Mouse (Mus musculus) gastrocnemius, postnatal 4 days (tissue): Measurements from ENCODE around the gene Mxi1. TPM values are rescaled to one million over a fixed set of nuclear protein-coding genes. Genes with fewer than 3 reads are reported as not detected.

ENCODE experiments used
- DNase-seq, 2 experiments: peaks; one replicate each; pipeline ENCODE4 v3.0.0; 2021 to 2022; ENCODE audit warnings: low spot score in 2 of 2, mixed read lengths in 2 of 2
- total RNA-seq, 2 experiments: library from RNA; stranded (reverse); gene quantifications; 2 replicates each; pipeline ENCODE4 v1.2.3; 2021

The Mxi1 gene
- total RNA-seq, 2 experiments from 2014 or later = 27.0 to 28.4 TPM

GRCm38 (mm10) chr19:53299156-53299828 is 11.0 kb upstream of the Mxi1 start:
- no peak for DNase-seq

DNA sequence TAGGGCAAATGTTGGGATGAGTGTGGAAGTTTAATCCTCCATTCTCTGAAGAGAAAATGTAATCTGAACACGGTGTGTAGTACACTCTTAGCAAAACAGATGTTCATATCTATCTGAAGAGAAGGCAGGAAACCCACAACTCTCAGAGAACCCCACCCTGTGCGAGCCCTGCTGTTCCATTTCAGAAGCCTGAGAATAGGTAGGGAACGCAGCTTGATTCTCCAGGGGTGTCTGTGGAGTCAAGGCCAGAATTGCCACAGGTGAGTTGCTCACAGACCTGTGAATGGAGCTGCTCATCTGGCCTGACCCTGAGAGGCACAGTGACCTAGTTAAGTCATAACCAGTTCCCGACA is 10.5 kb upstream of the Mxi1 start:
- no peak for DNase-seq

DNA sequence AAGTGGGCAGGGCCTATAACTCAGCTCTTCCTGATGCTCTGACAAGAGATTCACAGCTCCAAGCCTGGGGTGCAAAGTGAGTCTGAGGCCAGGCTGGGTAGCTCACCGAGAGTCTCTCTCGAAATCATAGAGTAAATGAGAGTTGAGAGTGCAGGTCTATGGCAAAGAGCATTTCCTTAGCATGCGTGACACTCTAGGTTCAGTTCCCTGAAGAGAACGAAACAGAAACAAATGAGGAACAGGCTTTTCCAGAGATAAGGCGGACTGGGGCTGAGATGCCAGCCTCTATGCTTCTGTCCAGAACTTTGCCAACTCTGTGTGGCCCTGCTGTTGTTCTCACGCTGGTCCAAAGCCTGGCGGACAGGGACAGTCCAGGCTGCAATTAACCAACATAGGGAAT is 6.9 kb upstream of the Mxi1 start:
- DNase-seq = no peak

GRCm38 (mm10) chr19:53305621-53306020 is 4.7 kb upstream of the Mxi1 start:
- DNase-seq = no peak

DNA sequence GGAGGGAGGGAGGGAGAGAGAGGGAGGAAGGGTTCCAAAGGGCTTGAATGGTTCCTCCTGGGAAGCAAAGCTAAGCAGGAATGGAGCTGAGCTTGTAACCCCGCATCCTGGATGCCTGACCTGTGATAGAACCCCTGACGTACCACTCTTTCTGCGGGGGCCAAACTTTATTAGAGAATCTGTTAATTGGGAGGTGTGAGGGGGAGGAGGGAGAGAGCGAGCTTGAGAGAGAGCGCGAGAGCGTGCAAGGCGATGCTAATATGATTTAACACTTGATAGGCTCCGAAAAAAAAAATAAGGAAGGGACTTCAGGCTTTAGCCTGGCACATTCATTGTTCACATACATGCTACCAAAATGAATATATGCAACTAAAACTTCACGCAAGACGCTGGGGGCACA is 3.6 kb upstream of the Mxi1 start:
- DNase-seq = no peak

- DNase-seq = no peak
These were observed 3.1 kb upstream of the Mxi1 start for GRCm38 (mm10) chr19:53307219-53307618.

DNA sequence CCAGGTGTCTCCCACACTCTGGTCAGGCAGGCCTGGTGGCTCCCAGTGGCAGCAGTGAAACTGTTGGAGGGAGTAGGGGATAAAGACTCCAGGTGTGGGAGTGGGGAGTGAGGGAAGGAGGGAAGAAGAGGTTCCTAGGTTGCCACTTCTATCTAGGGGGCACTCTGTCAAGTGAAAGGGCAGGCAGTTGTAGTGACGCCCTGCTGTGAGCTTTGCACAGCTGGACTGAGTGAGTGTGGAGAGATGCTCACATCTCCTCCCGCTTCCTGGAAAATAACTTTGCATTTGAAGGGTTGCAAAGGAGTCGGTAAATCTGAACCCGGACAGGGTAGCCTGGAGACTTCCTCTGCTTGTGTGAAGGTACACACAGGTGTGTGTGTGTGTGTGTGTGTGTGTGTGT is 687 bp upstream of the Mxi1 start:
- no peak for DNase-seq

- peak in 1 of 2 experiments; percentile 42 for DNase-seq
These were observed 629 bp downstream of the Mxi1 start for GRCm38 (mm10) chr19:53310771-53311523.

DNA sequence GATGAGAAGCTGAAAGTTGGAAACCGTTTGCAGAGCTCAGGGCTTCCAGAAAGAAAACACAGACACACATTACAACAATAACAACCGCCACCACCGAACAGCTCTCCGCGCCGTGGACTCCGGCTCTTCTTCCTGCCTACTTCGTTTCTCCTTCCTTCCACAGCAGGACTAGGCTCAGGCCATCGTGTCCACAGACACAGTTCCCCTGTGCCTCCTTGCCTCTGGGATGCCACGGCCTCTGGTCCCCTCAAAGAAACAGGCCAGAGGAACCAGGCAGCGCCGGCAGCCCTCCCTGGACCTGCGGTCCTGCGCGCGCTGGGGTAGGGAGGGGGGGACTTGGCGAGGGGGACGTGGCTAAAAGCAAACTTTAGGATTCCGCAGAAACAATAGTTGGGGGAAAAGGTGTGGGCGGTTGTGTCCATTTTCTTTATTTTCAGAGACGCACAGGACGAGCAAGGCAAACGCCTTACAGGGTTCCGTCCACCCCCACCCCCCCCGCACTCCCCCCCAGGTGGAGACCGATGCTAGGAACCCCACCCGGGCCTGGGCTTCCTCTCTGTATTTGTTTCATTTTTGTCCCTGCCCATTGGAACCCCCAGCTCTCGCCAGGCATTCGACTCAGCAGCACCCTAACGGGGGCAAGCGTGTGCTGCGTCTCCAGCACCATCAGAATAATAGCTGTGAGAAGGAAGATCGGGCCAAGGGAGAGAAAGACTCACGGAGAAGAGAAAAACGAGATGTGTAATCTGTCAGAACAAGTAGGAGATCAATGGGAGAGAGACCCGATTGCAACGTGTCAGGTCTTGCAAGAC is 1.4 kb downstream of the Mxi1 start:
- peak in 1 of 2 experiments; percentile 49 for DNase-seq

- DNase-seq = peak in 1 of 2 experiments; percentile 64
These were observed 2.1 kb downstream of the Mxi1 start for GRCm38 (mm10) chr19:53312336-53312871.

- DNase-seq = peak; percentile 69 to 82
These were observed 2.8 kb downstream of the Mxi1 start for GRCm38 (mm10) chr19:53312951-53313683.

DNA sequence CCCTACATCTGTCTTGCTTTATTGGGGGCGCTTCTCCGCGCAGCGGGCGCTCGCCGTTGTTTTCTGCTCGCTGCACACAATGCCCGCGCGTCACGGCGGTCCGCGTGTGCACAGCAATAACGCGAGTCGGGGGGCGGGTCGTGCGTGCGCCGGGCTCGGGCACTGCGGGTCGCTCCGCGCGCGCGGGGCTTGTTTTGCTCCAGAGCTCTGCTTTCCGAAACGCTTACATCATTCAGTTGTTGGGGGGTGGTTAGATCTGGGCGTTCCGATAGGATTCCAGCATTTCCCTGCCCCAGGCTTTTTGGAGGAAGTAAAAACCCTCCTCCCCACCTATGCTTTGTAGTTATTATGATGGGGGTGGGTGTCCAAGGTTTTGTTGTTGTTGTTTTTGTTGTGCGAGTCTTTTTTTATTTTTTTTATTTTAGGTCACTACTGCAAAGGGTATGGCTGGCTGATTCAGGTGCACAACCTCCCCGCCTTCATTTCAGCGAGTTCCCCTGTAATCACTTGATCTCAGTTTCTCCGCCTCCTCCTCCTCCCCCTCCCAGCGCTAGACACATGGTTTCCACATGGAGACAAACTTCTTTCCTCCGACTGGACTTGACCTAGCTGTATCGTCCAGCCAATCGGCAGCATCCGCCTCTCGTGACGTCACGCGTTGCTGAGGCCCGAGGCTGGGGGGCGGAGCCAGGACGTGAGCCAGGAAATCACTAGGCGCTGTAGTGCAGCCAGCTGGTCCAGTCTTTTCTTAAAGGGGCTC is 3.5 kb downstream of the Mxi1 start:
- peak; percentile 96 to 99 for DNase-seq

- no peak for DNase-seq
These were observed 4.4 kb downstream of the Mxi1 start for GRCm38 (mm10) chr19:53314530-53315208.

DNA sequence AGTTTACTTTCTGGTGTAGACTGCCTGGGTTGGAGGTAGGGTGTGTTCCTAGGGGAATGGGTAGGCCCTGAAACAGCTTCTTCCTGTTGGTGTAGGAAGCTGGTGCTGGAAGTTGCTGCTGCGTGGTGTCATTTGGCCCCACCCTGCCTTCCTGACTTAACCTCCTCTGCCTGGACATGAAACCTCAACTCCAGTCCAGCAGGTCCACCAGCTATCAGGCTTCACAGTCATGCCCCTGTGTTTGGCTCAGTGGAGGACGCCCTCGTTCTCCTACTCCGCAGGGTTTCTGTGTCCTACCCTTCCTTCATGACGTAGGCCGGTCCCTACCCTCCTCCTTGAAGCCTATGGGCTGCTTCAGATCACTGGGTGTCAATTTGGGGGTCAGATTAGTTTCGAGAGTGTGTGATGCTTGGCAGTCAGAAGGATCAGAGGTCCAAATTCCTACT is 4.9 kb downstream of the Mxi1 start:
- DNase-seq = no peak

DNA sequence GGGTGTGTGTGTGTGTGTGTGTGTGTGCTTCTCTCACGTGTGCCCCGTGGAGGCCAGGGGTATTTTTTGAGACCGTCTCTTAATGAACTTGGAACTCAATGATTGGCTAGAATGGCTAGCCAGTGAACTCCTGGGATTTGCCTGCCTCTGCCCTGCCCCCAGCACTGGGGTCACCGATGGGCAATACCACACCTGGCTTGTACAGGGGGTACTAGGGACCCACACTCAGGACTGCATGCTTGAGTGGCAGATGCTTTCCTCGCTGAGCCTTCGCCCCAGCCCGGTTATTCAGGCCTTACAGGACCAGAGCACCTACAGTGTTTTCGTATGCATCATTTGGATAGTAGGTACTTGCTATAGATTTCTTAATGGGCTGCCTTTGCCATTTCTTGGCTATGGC is 5.8 kb downstream of the Mxi1 start:
- DNase-seq = no peak

- no peak for DNase-seq
These were observed 6.6 kb downstream of the Mxi1 start for GRCm38 (mm10) chr19:53316963-53317362.

GRCm38 (mm10) chr19:53318143-53319132 is 8.1 kb downstream of the Mxi1 start:
- no peak for DNase-seq
